Mouse (Mus musculus) right cerebral cortex, postnatal 10 days (tissue): Measurements from ENCODE around the gene Mybph.
A peak's percentile ranks its signal among the peaks of the same experiment; 100 is the strongest.

Experiments used
- DNase-seq, 2 experiments: peaks; one replicate each; pipeline ENCODE4 v3.0.0; 2021; ENCODE audit warnings: low spot score in 2 of 2

Gene Mybph

GRCm38 (mm10) chr1:134184089-134184488 is 9.2 kb upstream of the Mybph start:
- DNase-seq, result no peak

- no peak for DNase-seq
Measured at GRCm38 (mm10) chr1:134188217-134188616, 5.0 kb upstream of the Mybph start.

- DNase-seq, result no peak
Measured at GRCm38 (mm10) chr1:134188989-134189729, 4.1 kb upstream of the Mybph start.

GRCm38 (mm10) chr1:134191192-134191591 is 2.1 kb upstream of the Mybph start:
- no peak for DNase-seq

GRCm38 (mm10) chr1:134192024-134192423 is 1.2 kb upstream of the Mybph start:
- DNase-seq, result no peak

GRCm38 (mm10) chr1:134193674-134194197 is 488 bp downstream of the Mybph start:
- DNase-seq, result no peak

GRCm38 (mm10) chr1:134194298-134195022 is 1.2 kb downstream of the Mybph start:
- no peak for DNase-seq

- no peak for DNase-seq
Measured at GRCm38 (mm10) chr1:134195117-134195516, 1.9 kb downstream of the Mybph start.

- DNase-seq, result peak in 1 of 2 experiments; percentile 80
Measured at GRCm38 (mm10) chr1:134195571-134195970, 2.3 kb downstream of the Mybph start.

- DNase-seq, result no peak
Measured at GRCm38 (mm10) chr1:134195979-134196378, 2.7 kb downstream of the Mybph start.

GRCm38 (mm10) chr1:134196386-134196785 is 3.1 kb downstream of the Mybph start:
- peak; percentile 84 to 86 for DNase-seq

GRCm38 (mm10) chr1:134197325-134197982 is 4.2 kb downstream of the Mybph start:
- no peak for DNase-seq

GRCm38 (mm10) chr1:134198197-134198995 is 5.1 kb downstream of the Mybph start:
- DNase-seq, result no peak

GRCm38 (mm10) chr1:134200481-134200880 is 7.2 kb downstream of the Mybph start:
- DNase-seq, result no peak

- DNase-seq, result peak; percentile 68 to 76
Measured at GRCm38 (mm10) chr1:134200998-134201686, 7.9 kb downstream of the Mybph start.

GRCm38 (mm10) chr1:134201751-134202420 is 8.6 kb downstream of the Mybph start:
- DNase-seq, result peak; percentile 63 to 71

GRCm38 (mm10) chr1:134204230-134204629 is 11.0 kb downstream of the Mybph start:
- peak; percentile 76 to 79 for DNase-seq

GRCm38 (mm10) chr1:134205296-134206018 is 12.2 kb downstream of the Mybph start:
- peak; percentile 67 to 70 for DNase-seq

GRCm38 (mm10) chr1:134206085-134206484 is 12.8 kb downstream of the Mybph start:
- no peak for DNase-seq
